ENCODE assay signal across 9 mouse cellular contexts in the genomic region with DNA sequence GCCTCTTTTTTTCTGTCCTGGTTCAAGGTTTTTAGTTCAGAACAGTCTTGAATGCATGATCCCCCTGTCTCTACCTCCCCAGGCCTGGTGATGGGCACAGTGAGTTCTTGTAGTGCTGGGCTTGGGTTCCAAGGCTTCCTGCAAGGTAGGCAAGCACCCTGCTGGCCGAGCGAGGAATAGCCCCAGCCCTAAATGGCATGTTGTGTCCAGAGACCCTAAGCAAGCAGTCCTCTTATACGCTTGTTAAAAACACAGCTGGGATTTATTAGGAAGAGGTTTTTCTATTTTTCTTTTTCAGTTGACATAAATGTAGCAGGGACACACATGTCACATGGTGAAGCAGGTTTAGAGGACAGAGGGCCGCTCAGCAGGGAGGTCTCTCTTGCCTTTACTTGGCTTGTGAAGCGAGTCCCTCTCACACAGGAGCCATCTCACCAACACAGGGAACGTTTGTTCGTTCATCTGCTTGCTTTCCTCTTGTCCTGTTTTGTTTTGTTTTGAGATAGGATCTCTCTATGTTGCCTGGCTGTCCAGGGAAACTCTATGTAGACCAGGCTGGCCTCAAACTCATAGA. TPM values are rescaled to one million over a fixed set of nuclear protein-coding genes. Genes with fewer than 3 reads are reported as not detected.
A peak's percentile ranks its signal among the peaks of the same experiment; 100 is the strongest.
DNase-seq lines count a peak whose midpoint lies in the region; ATAC-seq and TF ChIP-seq lines count a peak whose summit lies in the region.
"Had no signal": no experiment of that assay in that cellular context is flagged by ENCODE, and none has a peak within 500 bp of the region (broad histone marks: within the 10 kb centered on the region; RNA-seq: fewer than 3 reads in every experiment).

No protein-coding gene starts in this region.

- H3K4me2 ChIP-seq in heart, postnatal 0 days (ENCODE audit: low read depth, low read length) = no peak overlapping the region
- H3K4me2 ChIP-seq in stomach, postnatal 0 days (replicated peaks; ENCODE audit: low read depth) = no peak overlapping the region

- no peaks in the 10 kb centered on the region for H3K27me3 ChIP-seq in heart, postnatal 0 days (ENCODE audit: control insufficient read depth, insufficient read depth, low read length)
- no peaks in the 10 kb centered on the region for H3K27me3 ChIP-seq in thymus, adult 2 months (ENCODE audit: control insufficient read depth, insufficient read depth, low read length)
- peaks cover 13% of the 10 kb centered on the region for H3K27me3 ChIP-seq in embryonic facial prominence, embryonic 10.5 days (replicated peaks; ENCODE audit: low read depth, poor library complexity, severe bottlenecking)
- no peaks in the 10 kb centered on the region for H3K27me3 ChIP-seq in stomach, postnatal 0 days (ENCODE audit: control insufficient read depth, insufficient read depth, low read length)

- WGBS in heart, postnatal 0 days = 43% methylated on average over 7 of the region's 7 CpGs
- 70% methylated on average over 7 of the region's 7 CpGs for WGBS in thymus, adult 2 months
- 31% methylated on average over 7 of the region's 7 CpGs for WGBS in embryonic facial prominence, embryonic 10.5 days
- 49% methylated on average over 7 of the region's 7 CpGs for WGBS in stomach, postnatal 0 days

- peaks cover 27% of the 10 kb centered on the region for H3K36me3 ChIP-seq in heart, postnatal 0 days (replicated peaks; ENCODE audit: control insufficient read depth, insufficient read depth, low read length)
- H3K36me3 ChIP-seq in thymus, adult 2 months (ENCODE audit: control insufficient read depth, insufficient read depth, low read length) = no peaks in the 10 kb centered on the region
- H3K36me3 ChIP-seq in embryonic facial prominence, embryonic 10.5 days (replicated peaks) = peaks cover 5% of the 10 kb centered on the region; the same call in 1 of the 2 replicates
- no peaks in the 10 kb centered on the region for H3K36me3 ChIP-seq in stomach, postnatal 0 days (ENCODE audit: control insufficient read depth, insufficient read depth, low read length)

- TF ChIP-seq CTCF in heart, postnatal 0 days (IDR thresholded peaks at IDR 0.05; ENCODE audit: low read depth) = peak; percentile 54
- 0 out of 2 replicates have a peak, but pooled peaks have one; percentile 12 for TF ChIP-seq CTCF in thymus, adult 2 months (IDR thresholded peaks at IDR 0.05; ENCODE audit: borderline replicate concordance, control insufficient read depth, extremely low read depth, insufficient read depth, low read length, poor library complexity)
- peak; percentile 68 for TF ChIP-seq CTCF in stomach, postnatal 0 days (IDR thresholded peaks at IDR 0.05; ENCODE audit: low read depth)

- intact Hi-C loops in heart, postnatal 10 days (cut with DNase I) = no loop called here

- ATAC-seq in heart, postnatal 0 days (ENCODE audit: insufficient read depth, low read depth) = no peak
- ATAC-seq in stomach, postnatal 0 days (ENCODE audit: low FRiP score, low TSS enrichment) = no peak
- ATAC-seq in monocyte, adult 5-6 weeks (replicated peaks; ENCODE audit: insufficient number of reproducible peaks, low FRiP score, low TSS enrichment, poor library complexity, severe bottlenecking) = no peak

- no peak overlapping the region for H3K27ac ChIP-seq in heart, postnatal 0 days (ENCODE audit: low read depth)
- H3K27ac ChIP-seq in thymus, adult 2 months (ENCODE audit: control insufficient read depth, insufficient read depth, low read length) = no peak overlapping the region
- H3K27ac ChIP-seq in embryonic facial prominence, embryonic 10.5 days (replicated peaks) = no peak overlapping the region
- H3K27ac ChIP-seq in stomach, postnatal 0 days (replicated peaks) = no peak overlapping the region

- H3K4me3 ChIP-seq in heart, postnatal 0 days (ENCODE audit: low read depth, low read length) = no peak overlapping the region
- no peak overlapping the region for H3K4me3 ChIP-seq in thymus, adult 2 months (ENCODE audit: control insufficient read depth, insufficient read depth, low read length)
- H3K4me3 ChIP-seq in embryonic facial prominence, embryonic 10.5 days = no peak overlapping the region
- no peak overlapping the region for H3K4me3 ChIP-seq in stomach, postnatal 0 days (ENCODE audit: low read depth, low read length)

- no peak overlapping the region for H3K9ac ChIP-seq in heart, postnatal 0 days (replicated peaks; ENCODE audit: low read depth, low read length)
- no peak overlapping the region for H3K9ac ChIP-seq in stomach, postnatal 0 days (ENCODE audit: low read length)

- no peak for DNase-seq in heart, postnatal 0 days (ENCODE audit: low spot score)
- no peak for DNase-seq in heart, postnatal 10 days
- DNase-seq in thymus, adult 2 months = no peak
- DNase-seq in thymus, postnatal 25 days = no peak
- peak; percentile 73 for DNase-seq in embryonic facial prominence, embryonic 10.5 days (ENCODE audit: low spot score)
- DNase-seq in stomach, postnatal 0 days (ENCODE audit: low spot score) = no peak
- DNase-seq in frontal cortex, adult 2 months (ENCODE audit: extremely low spot score in 1 of 2, low spot score in 1 of 2) = no peak
- DNase-seq: gastrocnemius, postnatal 25 days had no signal

- no peaks in the 10 kb centered on the region for H3K9me3 ChIP-seq in heart, postnatal 0 days (replicated peaks; ENCODE audit: control insufficient read depth, low read length)
- H3K9me3 ChIP-seq in embryonic facial prominence, embryonic 10.5 days = no peaks in the 10 kb centered on the region
- H3K9me3 ChIP-seq in stomach, postnatal 0 days (ENCODE audit: control insufficient read depth, low read length) = no peaks in the 10 kb centered on the region

- TF ChIP-seq POLR2A in thymus, adult 2 months (IDR thresholded peaks at IDR 0.05; ENCODE audit: control insufficient read depth, extremely low read depth, insufficient read depth, low read length, poor library complexity) = no peak

- no peak for TF ChIP-seq EP300 in heart, postnatal 0 days (IDR thresholded peaks at IDR 0.05; ENCODE audit: low read depth)
- TF ChIP-seq EP300 in stomach, postnatal 0 days (optimal IDR thresholded peaks at IDR 0.05) = no peak

- H3K4me1 ChIP-seq in heart, postnatal 0 days (ENCODE audit: control insufficient read depth, insufficient read depth) = no peaks in the 10 kb centered on the region
- no peaks in the 10 kb centered on the region for H3K4me1 ChIP-seq in thymus, adult 2 months (replicated peaks; ENCODE audit: control insufficient read depth, insufficient read depth, low read length)
- H3K4me1 ChIP-seq in embryonic facial prominence, embryonic 10.5 days = peaks cover 27% of the 10 kb centered on the region
- H3K4me1 ChIP-seq in stomach, postnatal 0 days (replicated peaks; ENCODE audit: control insufficient read depth, insufficient read depth) = no peaks in the 10 kb centered on the region

RNA-seq across cellular contexts. Expression of gene Keap1, which starts 25.5 kb away (rescaled TPM):
- total RNA-seq in heart, postnatal 0 days (2014; rRNA removed; ENCODE audit: low replicate concordance) = 67.9 and 79.0 TPM in 2 replicates
- 42.7 and 45.7 TPM in 2 replicates for polyA plus RNA-seq in heart, postnatal 0 days (2015; fragmentation: Nextera tagmentation; extraction: Ambion mirVana)
- total RNA-seq in heart, postnatal 10 days (2021) = 10 to 100 TPM; 38.5 to 39.5 TPM
- polyA plus RNA-seq in thymus, adult 2 months (2012; rRNA removed) = 115 and 122 TPM in 2 replicates
- polyA plus RNA-seq in embryonic facial prominence, embryonic 10.5 days (2016; fragmentation: Nextera tagmentation; extraction: Ambion mirVana) = 47.8 and 49.6 TPM in 2 replicates
- polyA plus RNA-seq in stomach, postnatal 0 days (2015; fragmentation: Nextera tagmentation; extraction: Ambion mirVana) = 37.2 and 40.8 TPM in 2 replicates
- 58.3 and 59.6 TPM in 2 replicates for polyA plus RNA-seq in frontal cortex, adult 2 months (2012; rRNA removed)
- 21.7 to 32.5 TPM (median 22.1 TPM) in 3 replicates for total RNA-seq in monocyte, adult 5-6 weeks (2017)

RNA-seq across cellular contexts. Expression of gene S1pr5, which starts 34.5 kb away (rescaled TPM):
- not detected in 2 replicates for total RNA-seq in heart, postnatal 0 days (2014; rRNA removed; ENCODE audit: low replicate concordance)
- 0.10 and 0.15 TPM in 2 replicates for polyA plus RNA-seq in heart, postnatal 0 days (2015; fragmentation: Nextera tagmentation; extraction: Ambion mirVana)
- total RNA-seq in heart, postnatal 10 days (2021) = under 1 TPM; 0.41 to 0.50 TPM
- polyA plus RNA-seq in thymus, adult 2 months (2012; rRNA removed) = 0.70 and 0.78 TPM in 2 replicates
- polyA plus RNA-seq in embryonic facial prominence, embryonic 10.5 days (2016; fragmentation: Nextera tagmentation; extraction: Ambion mirVana) = 0.22 TPM in 1 of 2 replicates, not detected in the other
- polyA plus RNA-seq in stomach, postnatal 0 days (2015; fragmentation: Nextera tagmentation; extraction: Ambion mirVana) = 4.7 and 5.0 TPM in 2 replicates
- polyA plus RNA-seq in frontal cortex, adult 2 months (2012; rRNA removed) = 9.9 and 13.8 TPM in 2 replicates
- total RNA-seq in monocyte, adult 5-6 weeks (2017) = 303 to 435 TPM (median 308 TPM) in 3 replicates

RNA-seq across cellular contexts. Expression of gene Pde4a, which starts 48.2 kb away (rescaled TPM):
- 10.2 and 14.6 TPM in 2 replicates for total RNA-seq in heart, postnatal 0 days (2014; rRNA removed; ENCODE audit: low replicate concordance)
- polyA plus RNA-seq in heart, postnatal 0 days (2015; fragmentation: Nextera tagmentation; extraction: Ambion mirVana) = 16.6 and 17.5 TPM in 2 replicates
- 10 to 100 TPM; 21.3 to 28.2 TPM for total RNA-seq in heart, postnatal 10 days (2021)
- polyA plus RNA-seq in thymus, adult 2 months (2012; rRNA removed) = 6.1 and 6.8 TPM in 2 replicates
- 4.9 and 5.3 TPM in 2 replicates for polyA plus RNA-seq in embryonic facial prominence, embryonic 10.5 days (2016; fragmentation: Nextera tagmentation; extraction: Ambion mirVana)
- polyA plus RNA-seq in stomach, postnatal 0 days (2015; fragmentation: Nextera tagmentation; extraction: Ambion mirVana) = 2.5 and 3.0 TPM in 2 replicates
- polyA plus RNA-seq in frontal cortex, adult 2 months (2012; rRNA removed) = 95.2 and 96.2 TPM in 2 replicates
- total RNA-seq in monocyte, adult 5-6 weeks (2017) = 2.1 to 5.6 TPM (median 2.5 TPM) in 3 replicates

RNA-seq across cellular contexts. Expression of gene Atg4d, which starts 51.4 kb away (rescaled TPM):
- total RNA-seq in heart, postnatal 0 days (2014; rRNA removed; ENCODE audit: low replicate concordance) = 41.2 and 67.4 TPM in 2 replicates
- polyA plus RNA-seq in heart, postnatal 0 days (2015; fragmentation: Nextera tagmentation; extraction: Ambion mirVana) = 53.6 and 56.1 TPM in 2 replicates
- 10 to 100 TPM; 67.6 to 69.6 TPM for total RNA-seq in heart, postnatal 10 days (2021)
- polyA plus RNA-seq in thymus, adult 2 months (2012; rRNA removed) = 84.3 and 87.7 TPM in 2 replicates
- 37.8 and 41.3 TPM in 2 replicates for polyA plus RNA-seq in embryonic facial prominence, embryonic 10.5 days (2016; fragmentation: Nextera tagmentation; extraction: Ambion mirVana)
- polyA plus RNA-seq in stomach, postnatal 0 days (2015; fragmentation: Nextera tagmentation; extraction: Ambion mirVana) = 38.6 and 41.7 TPM in 2 replicates
- 36.5 and 40.6 TPM in 2 replicates for polyA plus RNA-seq in frontal cortex, adult 2 months (2012; rRNA removed)
- 31.7 to 39.6 TPM (median 34.6 TPM) in 3 replicates for total RNA-seq in monocyte, adult 5-6 weeks (2017)

Comparison
In these comparisons a context has a peak if more than half of its experiments do, and no peak if none do; other contexts are left out.
1. CTCF ChIP-seq: peak in every context shown above with its lines; median percentile 68 in stomach, postnatal 0 days; 54 in heart, postnatal 0 days; 12 in thymus, adult 2 months.